Mouse (Mus musculus) mesoderm, embryonic 11.5 days (tissue): ENCODE data around the gene Osbp2.

Experiments
- DNase-seq: peaks from one replicate; pipeline ENCODE4 v3.0.0-alpha.2; 2012; ENCODE audit warnings: low read depth, low spot score

Gene Osbp2

DNA sequence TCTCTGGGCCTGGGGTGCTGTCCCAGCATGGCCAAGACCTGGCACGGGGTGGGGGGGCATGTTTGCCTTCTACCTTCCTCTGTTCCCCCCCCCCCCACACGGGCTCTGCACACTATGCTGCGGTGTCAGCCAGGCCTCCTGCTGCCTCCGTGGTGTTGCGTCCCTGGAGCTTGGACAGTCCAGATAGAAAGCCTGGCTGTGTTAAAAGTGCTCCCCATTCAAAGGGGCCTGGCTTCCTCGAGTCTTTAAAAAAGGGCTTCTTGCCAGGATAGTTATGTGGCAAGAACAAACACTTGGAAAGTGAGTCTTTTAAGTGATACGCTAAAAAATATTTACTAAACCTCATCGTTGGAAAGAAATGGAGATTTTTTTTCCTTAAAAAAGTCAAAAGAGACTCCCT, 159.3 kb downstream of the Osbp2 start:
- DNase-seq = no peak

DNA sequence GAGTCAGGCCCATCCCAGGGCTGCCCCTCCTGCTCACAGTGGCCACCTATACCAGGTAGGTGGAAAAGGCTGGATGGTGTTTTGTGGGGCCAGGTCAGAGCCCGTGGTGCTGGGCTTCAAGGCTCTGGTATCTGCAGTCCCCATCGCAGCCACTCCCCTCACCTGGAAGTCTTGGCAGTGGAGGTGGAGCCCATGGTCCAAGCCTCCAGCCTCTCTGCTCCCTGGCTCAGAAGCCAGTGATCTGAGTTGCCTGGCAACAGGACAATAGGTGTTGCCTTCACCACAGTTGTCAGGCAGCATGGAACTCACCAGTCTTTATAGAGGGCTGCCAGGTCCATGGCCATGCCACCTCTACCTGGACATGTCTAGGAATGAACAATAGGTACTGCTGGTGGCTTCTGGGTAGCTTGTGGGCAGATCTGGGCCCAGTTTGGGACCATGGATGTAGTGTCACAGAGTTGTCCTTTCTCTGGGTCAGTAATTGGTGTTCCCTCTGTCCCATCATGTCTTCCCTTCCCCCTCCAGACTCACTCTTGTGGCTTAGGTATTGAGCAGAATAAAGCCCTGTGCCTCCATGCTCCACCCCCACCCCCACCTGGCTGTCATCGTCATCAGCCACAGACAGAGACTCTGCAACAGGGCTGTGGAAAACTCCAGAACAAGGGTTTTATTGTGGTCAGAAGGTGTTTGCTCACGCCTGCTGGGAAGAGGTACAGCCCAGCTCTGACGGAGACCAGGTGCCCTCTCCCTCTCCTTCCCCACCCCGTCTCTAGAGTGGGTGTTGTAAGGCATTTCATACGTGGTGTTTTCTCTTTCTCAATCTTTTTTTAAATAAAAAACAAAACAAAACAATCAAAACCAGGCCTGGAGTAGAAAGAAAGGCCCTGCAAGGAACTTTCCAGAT, 160.4 kb downstream of the Osbp2 start:
- DNase-seq = no peak

DNA sequence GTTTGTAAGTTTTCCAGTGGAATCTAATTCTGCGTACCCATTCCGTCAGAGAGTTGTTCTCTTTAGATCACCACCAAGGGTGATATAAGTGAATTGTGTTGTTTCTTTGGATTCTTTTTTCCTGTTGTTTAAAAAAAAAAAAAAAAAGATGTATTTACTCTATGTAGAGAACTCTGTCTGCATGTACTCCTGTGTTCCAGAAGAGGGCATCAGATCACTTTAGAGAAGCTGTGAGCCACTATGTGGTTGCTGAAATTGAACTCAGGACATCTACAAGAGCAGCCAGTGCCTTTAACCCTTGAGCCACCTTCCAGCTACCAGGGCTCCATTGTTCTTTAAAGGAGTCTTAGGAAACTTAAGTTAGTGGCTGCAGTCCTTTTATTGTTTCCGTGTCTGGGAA, 166.3 kb downstream of the Osbp2 start:
- no peak for DNase-seq

DNA sequence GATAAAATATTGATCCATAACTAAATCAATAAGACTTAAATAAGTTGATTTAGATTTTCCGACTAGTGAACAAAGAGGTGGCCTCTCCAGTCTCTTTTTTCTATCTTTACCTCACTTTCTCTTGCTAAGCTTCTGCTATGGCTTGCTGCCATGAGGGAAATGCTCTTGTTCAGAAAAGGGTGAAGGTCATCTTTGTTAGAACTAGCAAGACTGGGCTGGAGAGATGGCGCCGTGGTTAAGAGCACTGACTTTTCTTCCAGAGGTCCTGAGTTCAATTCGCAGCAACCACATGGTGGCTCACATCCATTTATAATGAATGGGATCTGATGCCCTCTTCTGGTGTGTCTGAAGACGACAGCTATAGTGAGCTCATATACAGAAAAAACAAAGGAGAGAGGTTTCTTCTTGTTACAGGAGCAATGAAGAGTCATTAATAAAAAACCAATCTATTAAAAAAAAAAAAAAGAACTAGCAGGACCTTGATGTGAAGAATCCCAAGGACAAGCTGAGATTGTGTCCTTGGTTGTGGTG, 167.6 kb downstream of the Osbp2 start:
- DNase-seq = no peak

DNA sequence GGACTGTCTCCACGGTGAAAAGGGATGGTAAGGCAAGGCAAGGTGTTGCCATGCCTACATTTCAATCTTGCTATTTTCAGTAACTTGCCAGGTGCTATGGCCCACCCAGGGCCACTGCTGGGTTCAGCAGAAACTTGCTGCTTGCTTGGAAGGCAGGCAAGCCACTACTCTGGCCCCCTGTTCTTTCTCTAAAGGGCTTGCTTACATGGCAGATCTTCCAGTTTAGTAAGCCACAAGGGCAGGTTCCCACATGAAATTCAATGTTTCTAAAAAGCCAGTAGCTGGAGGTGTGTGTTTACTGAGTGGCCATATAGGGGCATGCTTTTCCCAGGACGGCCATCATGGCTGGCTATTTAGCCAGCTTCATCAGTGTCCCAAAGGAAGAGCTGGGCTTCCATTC, 172.0 kb downstream of the Osbp2 start:
- DNase-seq = no peak

DNA sequence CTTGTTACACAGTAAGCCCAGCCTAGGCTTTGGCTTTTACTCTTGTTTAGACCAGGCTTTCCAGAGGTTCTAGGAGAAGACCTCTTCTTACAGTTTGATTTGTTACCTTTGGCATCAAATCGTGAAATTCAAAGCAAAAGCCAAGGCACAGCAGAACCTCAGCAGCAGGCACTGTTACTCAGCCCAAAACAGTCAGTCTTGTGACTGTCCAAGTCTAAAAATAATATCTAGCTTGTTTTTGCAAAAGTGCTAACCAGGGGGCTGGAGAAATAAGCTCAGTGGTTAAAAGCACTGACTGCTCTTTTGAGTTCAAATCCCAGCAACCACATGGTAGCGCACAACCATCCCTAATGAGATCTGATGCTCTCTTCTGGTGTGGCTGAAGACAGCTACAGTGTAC, 176.8 kb downstream of the Osbp2 start:
- no peak for DNase-seq

DNA sequence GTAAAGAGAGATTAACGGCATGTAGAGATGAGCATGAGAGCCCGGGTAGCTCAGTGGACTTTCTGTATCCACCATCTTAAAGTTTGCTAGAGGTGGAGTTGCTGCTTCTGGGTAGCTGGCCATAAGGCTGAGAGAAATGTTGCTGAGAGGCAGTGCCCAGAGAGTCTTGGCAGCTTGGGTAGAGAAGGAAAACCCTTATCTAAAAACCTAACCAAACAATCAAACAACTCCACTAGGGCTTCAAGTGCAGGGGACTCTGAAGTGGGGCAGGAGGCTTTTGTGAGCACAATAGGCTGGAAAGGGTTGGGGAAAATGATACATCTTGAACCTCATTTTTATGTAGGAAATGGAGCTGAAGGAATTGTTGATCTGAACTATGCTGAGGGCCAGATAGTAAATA, 177.4 kb downstream of the Osbp2 start:
- DNase-seq = no peak

DNA sequence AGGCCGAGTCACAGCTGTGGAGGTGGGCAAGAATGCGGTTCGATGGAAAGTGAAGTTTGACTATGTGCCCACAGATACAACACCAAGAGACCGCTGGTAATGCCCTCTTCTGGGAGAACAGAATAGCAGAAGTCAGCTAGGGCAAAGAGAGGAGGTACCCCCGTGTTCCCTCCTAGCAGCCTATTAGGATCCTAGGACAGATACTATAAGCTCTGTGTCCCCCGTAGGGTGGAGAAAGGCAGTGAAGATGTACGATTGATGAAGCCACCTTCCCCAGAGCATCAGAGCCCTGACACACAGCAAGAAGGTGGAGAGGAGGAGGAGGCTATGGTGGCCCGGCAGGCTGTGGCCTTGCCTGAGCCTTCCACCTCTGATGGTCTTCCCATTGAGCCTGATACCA, 178.3 kb downstream of the Osbp2 start:
- no peak for DNase-seq

DNA sequence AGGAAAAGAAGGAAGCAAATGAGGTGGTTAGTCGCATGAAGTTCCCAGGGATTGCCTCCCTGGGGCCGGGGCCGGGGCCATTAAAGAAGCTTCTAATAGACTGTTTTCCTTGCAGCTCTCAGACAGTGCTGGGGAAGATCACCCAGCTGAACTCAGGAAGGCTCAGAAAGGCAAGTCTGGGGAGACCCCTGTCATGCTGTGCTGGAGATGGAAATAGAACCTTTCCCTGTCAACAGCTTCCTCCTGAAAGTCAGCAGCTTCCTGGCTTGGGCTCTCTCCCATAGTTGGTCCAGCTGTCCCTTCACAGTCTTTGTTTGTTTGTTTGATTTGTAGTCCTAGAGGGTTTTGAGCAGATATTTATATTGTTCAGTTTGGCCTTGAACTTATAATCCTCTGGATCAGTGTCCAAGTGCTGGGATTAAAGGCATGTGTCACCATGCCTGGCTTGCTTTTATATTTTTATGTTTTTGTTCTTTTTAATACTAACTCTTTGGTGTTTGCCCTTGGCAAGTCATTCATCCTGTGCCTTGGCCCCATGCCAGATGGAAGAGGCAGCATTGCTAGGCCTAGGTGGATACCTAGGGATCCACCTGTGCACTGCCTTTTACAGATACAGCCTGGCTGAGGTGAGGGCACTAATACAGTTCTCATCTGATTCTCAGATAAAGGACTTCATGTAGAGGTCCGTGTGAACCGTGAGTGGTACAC, 178.8 kb downstream of the Osbp2 start:
- DNase-seq = no peak

DNA sequence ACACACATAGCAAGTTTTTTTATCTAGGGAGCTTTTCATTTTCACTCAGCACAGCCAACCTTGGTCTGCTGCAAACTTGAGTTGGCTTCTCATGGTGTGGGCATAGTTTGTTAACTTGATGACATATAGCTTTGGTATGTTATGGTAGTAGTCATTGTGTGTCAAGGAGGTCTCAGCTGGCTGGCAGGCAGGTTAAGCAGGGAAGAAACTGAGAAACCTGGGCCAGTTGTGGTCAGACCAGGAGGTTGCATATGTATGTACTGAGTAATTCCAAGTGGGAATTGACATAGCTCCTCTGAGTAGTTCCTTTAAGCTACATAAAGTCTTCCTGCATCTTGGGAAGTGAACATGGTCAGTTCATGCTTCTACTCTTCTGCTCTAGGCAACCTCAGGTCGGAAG, 179.5 kb downstream of the Osbp2 start:
- no peak for DNase-seq

DNA sequence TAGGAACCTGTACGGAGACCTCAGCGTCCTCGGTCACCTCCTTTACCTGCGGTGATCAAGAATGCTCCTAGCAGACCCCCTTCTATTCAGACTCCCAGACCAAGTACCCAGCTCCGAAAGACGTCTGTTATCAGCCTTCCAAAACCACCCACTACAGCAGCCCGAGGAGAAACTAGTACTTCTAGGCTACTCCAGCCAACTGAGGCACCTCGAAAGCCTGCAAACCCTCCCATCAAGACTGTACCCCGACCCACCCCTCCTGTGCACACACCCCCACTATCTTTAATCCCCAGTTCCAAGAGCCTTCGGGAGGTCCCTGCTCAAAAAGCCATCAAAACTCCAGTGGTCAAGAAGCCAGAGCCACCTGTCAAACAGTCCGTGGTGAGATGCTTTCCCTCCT, 180.0 kb downstream of the Osbp2 start:
- no peak for DNase-seq

DNA sequence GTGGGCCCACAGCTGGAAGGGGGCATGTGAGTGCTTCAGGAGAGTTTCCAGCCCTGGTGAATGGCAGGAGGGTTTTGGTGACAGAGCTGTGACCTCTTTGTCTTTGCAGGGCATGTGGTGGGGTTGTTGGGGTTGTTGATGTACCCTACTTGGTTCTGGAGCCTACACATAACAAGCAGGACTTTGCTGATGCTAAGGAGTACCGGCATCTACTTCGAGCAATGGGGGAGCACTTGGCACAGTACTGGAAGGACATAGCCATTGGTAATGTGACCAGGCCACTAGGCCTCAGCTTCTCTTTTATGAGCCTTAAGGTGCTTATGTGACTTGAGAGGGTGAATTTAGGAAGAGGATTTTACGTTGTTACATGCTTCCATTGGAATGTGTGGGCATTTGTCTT, 183.9 kb downstream of the Osbp2 start:
- DNase-seq = no peak

DNA sequence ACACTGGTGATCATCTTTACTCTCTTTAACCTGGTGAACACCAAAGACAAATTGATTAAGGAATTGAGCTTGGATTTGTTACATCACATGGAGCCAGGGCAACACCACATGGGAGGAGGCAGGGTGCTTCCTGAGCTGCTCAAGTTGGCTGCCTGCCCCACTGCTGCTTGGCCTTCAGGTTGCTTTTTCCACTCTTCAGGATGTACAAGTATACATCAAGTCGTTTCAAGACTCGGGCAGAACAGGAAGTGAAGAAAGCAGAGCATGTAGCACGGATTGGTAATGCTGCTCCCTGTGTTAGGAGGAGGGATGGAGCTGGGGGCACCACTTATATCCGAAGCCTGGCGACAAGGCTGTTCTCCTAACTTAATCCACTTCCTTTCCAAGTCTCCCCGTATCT, 186.5 kb downstream of the Osbp2 start:
- no peak for DNase-seq

DNA sequence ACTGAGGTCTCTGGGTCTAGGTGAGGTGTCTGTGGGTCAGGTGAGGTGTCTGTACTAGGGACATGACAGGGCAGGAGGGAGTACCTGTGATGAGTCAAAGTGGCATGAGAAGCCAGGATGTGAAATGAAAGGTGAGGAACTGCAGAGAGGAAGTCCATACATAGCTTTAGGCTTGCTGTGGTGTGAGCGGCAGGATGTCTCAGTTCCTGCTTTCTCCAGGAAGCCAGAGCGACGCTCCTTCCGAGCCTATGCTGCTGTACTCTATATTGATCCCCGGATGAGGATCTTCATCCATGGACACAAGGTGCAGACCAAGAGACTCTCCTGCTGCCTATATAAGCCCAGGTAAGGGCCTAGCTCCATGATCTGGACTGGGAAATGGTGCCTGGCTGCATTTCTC, 187.3 kb downstream of the Osbp2 start:
- DNase-seq = no peak

DNA sequence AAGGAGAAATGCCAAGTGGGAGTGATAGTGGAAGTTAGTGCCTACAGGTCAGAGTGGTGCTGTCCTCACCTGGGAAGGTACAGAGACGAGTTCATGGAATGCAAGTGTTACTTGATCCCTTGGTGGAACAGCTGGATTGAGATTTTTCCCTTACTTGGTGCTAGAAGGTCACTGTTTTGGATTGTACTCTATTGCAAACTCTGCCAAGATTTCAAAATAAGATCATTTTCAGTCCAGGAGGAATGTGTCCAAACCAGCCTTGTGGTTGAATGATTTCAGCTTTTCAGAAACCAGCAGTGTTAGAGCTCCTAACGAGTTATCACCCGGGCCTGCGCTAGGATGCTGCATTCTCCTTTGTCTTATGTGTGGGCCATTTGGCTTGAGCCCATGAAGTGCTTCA, 189.2 kb downstream of the Osbp2 start:
- no peak for DNase-seq

DNA sequence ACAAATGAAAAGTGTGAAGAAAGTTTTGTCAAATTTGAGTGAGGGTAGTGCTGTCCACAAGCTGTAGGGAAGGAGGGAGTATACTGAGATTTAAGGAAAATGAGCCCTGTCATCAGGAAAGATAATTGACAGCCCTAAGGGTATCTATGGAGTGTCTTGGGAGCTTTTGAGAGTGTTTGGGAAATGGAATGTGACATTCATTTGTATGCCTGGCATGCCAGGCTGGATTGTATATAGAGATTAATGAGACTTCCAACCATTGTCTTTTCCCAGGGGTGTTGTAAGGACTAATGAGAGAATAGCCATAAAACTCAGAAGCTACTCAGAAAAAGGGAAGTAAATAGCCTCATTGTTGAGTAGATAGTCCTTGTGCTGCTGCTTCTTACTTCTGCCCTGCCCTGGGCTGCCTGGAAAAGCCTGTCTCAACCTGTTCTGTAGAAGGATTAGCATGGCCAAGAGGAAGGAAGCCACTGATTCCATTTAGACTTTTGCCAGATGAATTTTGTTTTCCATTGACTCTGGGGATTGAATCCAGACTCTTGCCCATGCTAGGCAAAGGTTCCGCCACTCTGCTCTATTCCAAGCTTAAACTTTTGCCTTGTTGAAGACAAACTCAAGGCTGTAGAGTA, 192.6 kb downstream of the Osbp2 start:
- peak; percentile 23 for DNase-seq

DNA sequence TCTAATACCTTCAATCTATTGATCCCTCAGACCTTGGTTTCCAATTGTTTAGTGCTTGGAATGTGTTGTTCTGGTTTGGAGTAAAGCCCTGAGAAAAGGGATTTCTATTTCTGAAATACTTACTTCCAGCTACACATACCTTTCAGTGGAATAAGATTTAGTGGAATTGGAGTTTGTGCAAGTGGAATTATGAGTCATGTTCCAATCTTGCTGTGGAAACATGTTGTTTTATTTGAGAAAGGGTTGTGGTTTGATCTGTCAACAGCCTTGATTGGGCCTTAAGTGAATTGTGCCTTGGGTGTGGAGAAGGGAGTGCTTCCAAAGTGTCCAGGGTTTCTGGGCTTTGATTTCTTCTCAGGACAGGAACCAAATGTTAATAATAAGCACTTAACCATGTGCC, 193.9 kb downstream of the Osbp2 start:
- DNase-seq = no peak

DNA sequence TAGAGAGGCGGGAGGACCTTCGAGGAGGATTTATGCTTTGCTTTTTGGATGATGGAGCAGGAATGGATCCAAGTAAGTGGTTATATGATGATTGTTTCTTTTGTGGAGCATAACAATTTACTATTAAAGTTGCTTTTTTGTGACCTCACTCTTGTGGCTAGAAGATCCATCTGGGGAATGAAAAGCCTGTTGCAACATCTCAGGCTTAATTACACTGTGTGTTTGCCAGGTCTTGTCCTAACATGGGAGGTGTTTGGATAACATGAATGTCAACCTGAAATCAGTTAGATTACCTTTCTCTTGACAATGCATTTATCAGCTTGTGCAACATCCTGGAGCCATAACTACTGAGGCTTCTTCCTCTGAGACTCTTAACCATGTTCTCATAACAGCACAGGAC, 194.9 kb downstream of the Osbp2 start:
- no peak for DNase-seq

DNA sequence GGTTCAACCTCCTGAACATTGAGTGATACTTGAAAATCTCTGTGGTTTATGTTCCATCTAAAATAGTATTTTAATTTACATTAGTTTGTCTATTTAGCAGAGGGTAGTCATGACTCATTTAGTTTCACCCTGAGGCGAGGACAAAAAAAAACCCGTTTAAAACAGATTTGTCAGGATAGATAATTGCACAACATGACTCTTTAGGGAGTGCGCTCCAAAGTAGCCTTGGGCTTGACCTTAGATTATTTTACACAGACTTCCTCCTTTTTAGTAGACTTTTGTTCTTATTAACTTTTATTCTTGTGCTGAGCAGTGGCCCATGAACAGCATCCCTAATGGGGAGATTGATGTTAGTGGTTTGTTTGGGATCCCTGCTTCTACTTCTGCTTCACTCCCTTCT, 196.2 kb downstream of the Osbp2 start:
- no peak for DNase-seq

DNA sequence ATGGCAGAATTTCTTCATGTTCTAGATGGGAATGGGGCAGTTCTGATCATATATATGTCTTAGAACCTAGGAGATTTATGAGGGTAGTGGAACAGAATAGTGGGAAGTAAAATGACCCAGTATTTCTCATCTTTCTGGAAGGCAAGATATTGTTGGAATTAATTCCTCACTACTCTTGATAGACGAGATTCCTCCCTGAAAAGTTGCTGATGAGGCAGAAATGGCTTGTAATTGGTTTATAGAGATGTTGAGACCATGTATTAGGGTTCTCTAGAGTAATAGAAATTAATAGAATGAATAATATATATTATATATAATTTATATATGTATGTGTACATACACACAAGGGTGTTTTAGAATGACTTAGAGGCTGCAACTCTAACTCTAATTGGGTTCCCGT, 201.7 kb downstream of the Osbp2 start:
- DNase-seq = no peak
